Mouse (Mus musculus) embryonic facial prominence, embryonic 15.5 days (tissue): ENCODE measurements around the gene Myo5c. TPM values are rescaled to one million over a fixed set of nuclear protein-coding genes. Genes with fewer than 3 reads are reported as not detected.

Experiments
- ATAC-seq: fragments of 200-750 bp; cut with Nextera tagmentation; 2 replicates; pipeline ENCODE4 v1.8.0; 2017; ENCODE audit warnings: low read depth, moderate TSS enrichment; ENCODE audit not compliant: insufficient number of reproducible peaks, low FRiP score, low TSS enrichment
- H3K27ac ChIP-seq: fragments of 300-500 bp; sonication (generic); replicated peaks from 2 replicates; pipeline ENCODE4 v1.5.1; 2015; ENCODE audit warnings: mild to moderate bottlenecking, inconsistent platforms
- H3K27me3 ChIP-seq: fragments of 300-500 bp; sonication (generic); 2 replicates; pipeline ENCODE4 v1.6.1; 2015; ENCODE audit warnings: inconsistent platforms
- H3K36me3 ChIP-seq: fragments of 300-500 bp; sonication (generic); 2 replicates; pipeline ENCODE4 v1.6.1; 2015; ENCODE audit warnings: mild to moderate bottlenecking, inconsistent platforms
- H3K4me1 ChIP-seq: fragments of 300-500 bp; sonication (generic); 2 replicates; pipeline ENCODE4 v1.6.1; 2015; ENCODE audit warnings: inconsistent platforms
- H3K4me2 ChIP-seq: fragments of 300-500 bp; sonication (generic); replicated peaks from 2 replicates; pipeline ENCODE4 v1.6.1; 2015; ENCODE audit warnings: mild to moderate bottlenecking, inconsistent platforms
- H3K4me3 ChIP-seq: fragments of 300-500 bp; sonication (generic); replicated peaks from 2 replicates; pipeline ENCODE4 v1.5.1; 2015; ENCODE audit warnings: mild to moderate bottlenecking, inconsistent platforms
- H3K9ac ChIP-seq: fragments of 300-500 bp; sonication (generic); 2 replicates; pipeline ENCODE4 v1.6.1; 2015; ENCODE audit warnings: inconsistent platforms
- H3K9me3 ChIP-seq: fragments of 300-500 bp; sonication (generic); replicated peaks from 2 replicates; pipeline ENCODE4 v1.6.1; 2016; ENCODE audit warnings: inconsistent platforms
- WGBS: fragments of 180-500 bp; shearing (Covaris S2); methylation state at CpG from one replicate; pipeline ENCODE4 v1.1.7; 2015; 5-methylcytosine and 5-hydroxymethylcytosine counted together
- polyA plus RNA-seq: library from polyadenylated mRNA; unstranded; fragments of >200 nt; fragmentation: Nextera tagmentation; extraction: Ambion mirVana; gene quantifications from 2 replicates; pipeline ENCODE4 v1.2.1, GENCODE M21; 2015

The Myo5c gene
- polyA plus RNA-seq, 1 experiment from 2014 or later: 2.7 TPM

DNA sequence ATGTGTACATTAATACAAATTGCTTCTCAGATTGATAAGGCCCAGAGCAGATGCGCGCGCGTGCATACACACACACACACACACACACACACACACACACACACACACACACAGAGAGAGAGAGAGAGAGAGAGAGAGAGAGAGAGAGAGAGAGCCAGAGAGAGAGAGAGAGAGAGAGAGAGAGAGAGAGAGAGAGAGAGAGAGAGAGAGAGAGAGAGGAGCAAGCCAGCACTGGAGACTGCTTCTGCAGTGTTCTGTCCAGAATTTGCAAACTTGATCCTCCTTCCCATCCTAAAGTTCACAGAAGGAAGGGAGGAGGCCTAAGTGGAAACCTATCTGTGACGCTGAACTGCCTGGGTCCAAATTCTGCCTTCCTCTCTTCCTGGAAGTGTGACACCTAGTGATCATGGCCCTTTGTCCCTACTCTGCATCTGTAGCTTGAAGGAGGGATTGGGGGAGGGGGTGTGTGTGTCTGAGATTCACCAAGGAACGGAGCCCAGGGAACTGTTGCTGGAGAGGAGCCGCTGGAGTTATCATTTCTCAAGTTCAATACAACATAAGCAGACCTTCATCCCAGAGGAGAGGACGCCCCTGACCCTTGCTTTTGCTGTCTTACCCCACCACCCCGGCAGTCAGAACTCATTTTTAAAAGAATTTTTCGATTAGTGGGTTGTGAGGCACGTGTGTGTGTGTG lies 81.5 kb downstream of the Myo5c start:
- no peak for ATAC-seq
- peak overlapping the region; percentile 73 for H3K4me3 ChIP-seq
- H3K9ac ChIP-seq: no peak overlapping the region
- 39% methylated on average over 11 of the region's 11 CpGs for WGBS
- no peaks in the 10 kb centered on the region for H3K36me3 ChIP-seq
- H3K4me2 ChIP-seq: peak overlapping the region; percentile 71
- H3K27me3 ChIP-seq: no peaks in the 10 kb centered on the region
- no peaks in the 10 kb centered on the region for H3K9me3 ChIP-seq
- 0 out of 2 replicates have a peak overlapping the region, but pooled peaks have one; percentile 81 for H3K27ac ChIP-seq
- H3K4me1 ChIP-seq: peaks cover 21% of the 10 kb centered on the region

DNA sequence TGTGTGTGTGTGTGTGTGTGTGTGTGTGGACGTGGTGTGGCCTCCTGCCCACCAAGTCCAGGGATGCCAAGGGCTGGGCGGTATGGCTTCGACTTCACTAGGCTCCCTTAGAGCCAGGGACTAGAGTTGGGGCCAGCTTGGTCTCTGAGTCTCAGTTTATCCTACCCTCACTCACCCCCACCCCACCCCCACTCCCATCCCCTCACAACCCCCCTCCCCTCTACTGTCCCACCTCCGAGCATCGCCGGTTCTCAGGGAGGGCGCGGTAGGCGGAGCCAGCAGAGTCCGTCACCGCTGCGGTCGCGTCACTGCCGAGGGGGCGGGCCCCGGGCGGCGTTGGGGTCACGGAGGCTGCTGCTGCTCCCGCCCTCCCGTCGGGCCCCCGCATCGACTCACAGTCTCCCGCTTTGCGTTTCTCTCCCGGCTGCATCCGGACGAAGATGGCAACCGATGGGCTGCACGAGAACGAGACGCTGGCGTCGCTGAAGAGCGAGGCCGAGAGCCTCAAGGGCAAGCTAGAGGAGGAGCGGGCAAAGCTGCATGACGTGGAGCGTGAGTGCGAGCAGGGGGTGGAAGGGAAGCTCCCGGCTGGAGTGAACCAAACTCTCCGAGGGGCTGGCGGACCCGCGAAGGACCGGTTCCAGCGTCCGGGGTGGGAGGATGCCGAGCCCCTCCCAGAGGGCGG lies 82.2 kb downstream of the Myo5c start:
- WGBS: under 1% methylated on average over 51 of the region's 52 CpGs
- peak; percentile 88 for ATAC-seq
- H3K9me3 ChIP-seq: no peaks in the 10 kb centered on the region

DNA sequence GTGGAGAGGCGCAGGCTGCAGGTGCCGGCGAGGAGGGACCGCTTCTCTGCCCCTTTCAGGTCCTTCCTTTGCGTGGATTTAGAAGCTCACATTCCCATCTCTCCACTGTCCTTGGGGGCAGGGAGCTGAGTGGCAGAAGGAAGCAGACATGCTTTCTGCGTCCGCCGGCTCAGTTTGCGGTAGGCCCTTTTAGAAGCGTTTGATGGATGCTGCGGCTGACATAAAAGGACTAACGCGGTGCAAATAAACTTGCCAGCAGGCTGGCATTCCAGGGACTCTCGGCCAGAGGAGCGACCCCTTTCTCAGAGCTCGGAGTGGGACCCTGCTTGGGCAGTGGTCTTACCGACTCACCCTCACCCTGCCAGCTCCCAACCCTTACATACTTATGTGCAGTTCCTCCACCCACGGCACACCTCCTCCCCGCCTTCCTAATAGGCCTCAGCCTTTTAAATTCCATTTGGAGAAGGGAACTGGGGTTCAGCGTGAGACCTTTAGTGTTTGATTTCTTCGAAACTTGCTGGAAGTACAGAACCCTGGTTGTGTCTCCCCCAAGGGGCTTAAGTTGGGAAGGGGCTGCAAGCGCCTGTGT lies 82.8 kb downstream of the Myo5c start:
- Histone ChIP-seq H3K27ac (peak overlapping the region; percentile 81), H3K9me3 (no peaks in the 10 kb centered on the region), H3K36me3 (no peaks in the 10 kb centered on the region), H3K4me2 (peak overlapping the region; percentile 71), H3K4me1 (peaks cover 21% of the 10 kb centered on the region), H3K27me3 (no peaks in the 10 kb centered on the region), H3K9ac (peak overlapping the region; percentile 48), H3K4me3 (peak overlapping the region; percentile 73)
- ATAC-seq: no peak
- 4% methylated on average over 22 of the region's 22 CpGs for WGBS

More for the DNA sequence above, 82.2 kb downstream of the Myo5c start:
- peak overlapping the region; percentile 48 for H3K9ac ChIP-seq
- peak overlapping the region; percentile 73 for H3K4me3 ChIP-seq
- peak overlapping the region; percentile 71 for H3K4me2 ChIP-seq
- H3K36me3 ChIP-seq: no peaks in the 10 kb centered on the region
- peak overlapping the region; percentile 81 for H3K27ac ChIP-seq
- peaks cover 21% of the 10 kb centered on the region for H3K4me1 ChIP-seq
- no peaks in the 10 kb centered on the region for H3K27me3 ChIP-seq

DNA sequence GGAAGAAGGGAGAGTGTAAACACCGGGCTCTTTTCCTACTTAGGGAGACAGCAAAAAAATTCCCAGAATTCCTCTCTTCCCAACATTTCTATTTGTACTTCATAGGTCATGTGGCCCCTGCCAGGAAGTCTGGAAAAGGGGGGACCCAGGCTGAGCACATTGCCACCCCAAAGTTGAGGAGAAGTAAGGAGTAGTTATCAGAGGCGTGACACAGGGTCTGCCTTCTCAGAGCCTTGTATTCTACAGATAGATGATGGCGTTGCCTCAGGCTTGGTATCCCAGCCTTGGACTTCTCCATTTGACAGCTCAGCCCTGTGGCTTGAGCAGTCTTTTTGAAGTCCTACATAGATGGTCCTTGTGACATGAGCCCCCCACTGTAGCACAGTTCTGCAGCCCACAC lies 83.4 kb downstream of the Myo5c start:
- no peak overlapping the region for H3K27ac ChIP-seq
- ATAC-seq: no peak
- peak overlapping the region; percentile 71 for H3K4me2 ChIP-seq
- 60% methylated on average over 3 of the region's 3 CpGs for WGBS
- H3K9ac ChIP-seq: no peak overlapping the region
- H3K4me1 ChIP-seq: peaks cover 21% of the 10 kb centered on the region
- peak overlapping the region; percentile 73 for H3K4me3 ChIP-seq
- H3K27me3 ChIP-seq: no peaks in the 10 kb centered on the region
- H3K9me3 ChIP-seq: no peaks in the 10 kb centered on the region
- H3K36me3 ChIP-seq: no peaks in the 10 kb centered on the region

DNA sequence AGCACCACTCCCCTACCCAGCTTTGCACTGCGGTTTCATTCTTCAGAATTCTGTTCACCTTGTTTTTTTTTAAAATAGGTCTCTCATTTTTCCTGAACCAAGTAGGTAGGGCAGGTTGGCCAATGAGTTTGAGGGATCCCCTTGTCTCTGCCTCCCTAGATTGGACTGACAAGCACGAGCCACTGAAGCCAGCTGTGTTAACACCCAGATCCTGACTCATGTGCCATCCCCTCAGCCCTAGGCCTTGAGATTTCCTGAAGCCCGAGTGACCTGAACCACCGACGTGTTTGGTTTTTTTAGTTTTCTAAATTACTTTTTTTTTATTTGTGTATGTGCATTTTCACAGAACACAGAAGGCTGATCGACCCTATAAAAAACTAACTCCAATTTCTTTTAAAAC lies 85.0 kb downstream of the Myo5c start:
- Histone ChIP-seq H3K4me1 (peaks cover 21% of the 10 kb centered on the region), H3K4me3 (no peak overlapping the region), H3K9me3 (no peaks in the 10 kb centered on the region), H3K4me2 (no peak overlapping the region), H3K27me3 (no peaks in the 10 kb centered on the region), H3K36me3 (no peaks in the 10 kb centered on the region), H3K9ac (no peak overlapping the region), H3K27ac (no peak overlapping the region)
- no peak for ATAC-seq
- WGBS: 81% methylated on average over 6 of the region's 6 CpGs

DNA sequence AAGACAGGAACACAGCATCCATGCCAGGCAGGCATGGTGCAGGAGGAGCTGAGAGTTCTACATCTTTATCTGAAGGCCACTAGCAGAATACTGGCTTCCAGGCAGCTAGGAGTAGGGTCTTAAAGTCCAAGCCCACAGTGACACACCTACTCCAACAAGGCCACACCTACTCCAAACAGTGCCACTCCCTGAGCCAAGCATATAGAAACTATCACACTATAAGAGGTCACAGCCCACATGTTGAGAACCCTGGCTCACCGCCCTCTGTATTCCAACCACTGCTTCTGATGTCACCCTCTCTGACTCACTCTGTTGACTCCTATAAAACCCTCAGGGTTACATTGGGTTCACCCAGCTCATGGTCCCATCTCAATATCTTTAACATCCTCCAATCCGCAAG lies 86.4 kb downstream of the Myo5c start:
- H3K9me3 ChIP-seq: no peaks in the 10 kb centered on the region
- no peak overlapping the region for H3K4me2 ChIP-seq
- ATAC-seq: no peak
- H3K4me1 ChIP-seq: peaks cover 21% of the 10 kb centered on the region
- no peak overlapping the region for H3K27ac ChIP-seq
- H3K9ac ChIP-seq: no peak overlapping the region
- no peaks in the 10 kb centered on the region for H3K27me3 ChIP-seq
- 92% methylated on average over 2 of the region's 2 CpGs for WGBS
- no peak overlapping the region for H3K4me3 ChIP-seq
- no peaks in the 10 kb centered on the region for H3K36me3 ChIP-seq

DNA sequence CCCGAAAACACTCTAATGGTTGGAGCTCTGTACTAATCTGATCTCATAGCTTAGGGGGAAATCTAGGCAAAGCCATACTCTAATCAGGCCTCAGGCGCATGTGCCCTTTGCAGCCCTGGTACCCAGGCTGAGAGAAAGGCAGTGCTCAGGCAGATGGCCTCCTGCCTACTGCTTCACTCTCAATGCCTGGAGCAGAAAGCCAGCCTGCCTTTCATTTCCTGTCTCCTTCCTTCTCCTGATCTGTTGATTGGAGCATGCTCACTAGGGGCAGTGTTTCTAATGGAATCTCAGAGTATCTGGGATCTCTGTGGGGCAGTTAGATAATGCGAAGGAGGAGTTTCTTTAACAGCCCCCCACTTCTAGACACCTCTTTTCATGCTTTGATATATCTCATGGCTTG lies 87.5 kb downstream of the Myo5c start:
- WGBS: 55% methylated on average over 3 of the region's 3 CpGs
- H3K27ac ChIP-seq: no peak overlapping the region
- H3K4me3 ChIP-seq: no peak overlapping the region
- peaks cover 15% of the 10 kb centered on the region for H3K4me1 ChIP-seq
- no peak overlapping the region for H3K9ac ChIP-seq
- H3K36me3 ChIP-seq: no peaks in the 10 kb centered on the region
- H3K9me3 ChIP-seq: no peaks in the 10 kb centered on the region
- no peak overlapping the region for H3K4me2 ChIP-seq
- no peaks in the 10 kb centered on the region for H3K27me3 ChIP-seq
- no peak for ATAC-seq

DNA sequence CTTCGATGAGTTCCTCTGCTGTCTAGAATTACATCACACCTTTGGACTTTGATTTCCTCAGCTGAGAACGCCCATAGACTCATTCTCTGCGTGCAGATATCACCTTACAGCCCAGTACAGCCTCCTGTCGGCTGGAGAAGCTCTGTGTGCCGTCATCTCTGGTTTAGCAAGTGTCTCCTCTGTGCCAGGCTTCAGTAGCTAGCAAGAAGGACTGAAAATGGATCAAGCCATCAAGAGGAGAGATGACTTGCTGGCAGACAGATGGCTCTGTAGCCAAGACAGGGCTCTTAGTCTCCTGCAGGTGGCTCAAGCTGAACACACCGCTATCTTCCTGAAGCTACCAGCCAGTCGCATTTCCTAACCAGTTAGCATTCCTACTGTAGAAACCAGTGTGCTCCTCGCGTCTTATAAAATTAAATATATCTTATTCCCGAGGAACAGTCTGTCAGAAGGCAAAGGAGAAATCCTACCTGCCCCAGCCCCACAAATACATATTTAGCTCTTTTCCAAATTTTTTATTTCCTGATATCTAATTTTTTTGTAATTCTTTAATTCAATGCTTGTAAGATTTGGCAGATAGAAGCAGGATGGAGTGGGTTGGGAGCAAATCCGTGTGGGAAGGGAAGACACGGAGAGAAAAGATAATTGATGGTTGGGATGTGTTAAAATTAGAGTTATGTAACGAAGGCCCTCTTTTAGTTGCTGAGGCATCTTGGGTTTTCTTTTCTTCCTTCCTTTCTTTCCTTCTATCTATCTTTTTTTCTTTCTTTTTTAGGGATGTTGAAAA lies 90.5 kb downstream of the Myo5c start:
- Histone ChIP-seq H3K9me3 (no peaks in the 10 kb centered on the region), H3K27ac (no peak overlapping the region), H3K9ac (no peak overlapping the region), H3K4me2 (no peak overlapping the region), H3K4me1 (no peaks in the 10 kb centered on the region), H3K4me3 (no peak overlapping the region), H3K27me3 (no peaks in the 10 kb centered on the region), H3K36me3 (no peaks in the 10 kb centered on the region)
- 68% methylated on average over 13 of the region's 13 CpGs for WGBS
- ATAC-seq: no peak

DNA sequence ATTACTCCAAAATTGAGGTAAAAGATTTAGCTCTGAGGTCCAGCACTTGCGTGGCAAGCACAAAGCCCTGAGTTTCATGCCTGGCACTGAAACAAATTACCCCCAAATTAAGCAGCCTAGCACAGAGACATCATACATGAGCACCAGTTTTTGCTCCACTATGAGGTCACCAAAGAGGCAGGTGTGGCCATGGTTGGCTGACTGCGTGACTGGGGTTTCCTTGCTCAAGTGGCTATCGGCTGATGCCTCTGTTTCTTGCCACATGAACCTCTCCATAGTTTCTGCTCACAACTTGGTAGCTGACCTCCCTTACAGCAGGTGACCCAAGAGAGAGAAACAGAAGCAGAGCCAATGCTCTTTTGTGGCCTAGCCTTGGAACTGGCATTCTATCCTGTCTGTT lies 96.2 kb downstream of the Myo5c start:
- no peaks in the 10 kb centered on the region for H3K4me1 ChIP-seq
- ATAC-seq: no peak

DNA sequence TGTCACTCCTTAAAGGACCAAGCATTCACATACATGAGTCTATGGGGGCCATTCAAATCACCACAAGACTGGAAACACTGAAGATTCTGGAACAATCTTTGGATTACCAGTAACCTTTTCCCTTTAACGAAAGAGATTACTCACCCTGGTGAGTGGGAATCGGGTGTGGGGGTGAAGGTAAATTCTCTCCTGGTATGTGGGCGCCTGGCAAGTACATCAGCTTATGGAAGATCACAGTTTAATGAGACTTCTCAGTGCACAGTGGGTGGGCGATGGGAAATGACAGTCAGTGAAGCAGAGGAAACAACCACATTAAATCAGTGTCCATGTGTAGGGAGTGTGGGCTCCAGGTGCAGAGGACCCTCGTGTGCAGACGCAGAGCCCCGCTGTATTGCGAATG lies 99.0 kb downstream of the Myo5c start:
- no peaks in the 10 kb centered on the region for H3K27me3 ChIP-seq
- 91% methylated on average over 8 of the region's 8 CpGs for WGBS
- H3K27ac ChIP-seq: no peak overlapping the region
- no peak overlapping the region for H3K9ac ChIP-seq
- H3K4me3 ChIP-seq: no peak overlapping the region
- no peaks in the 10 kb centered on the region for H3K9me3 ChIP-seq
- H3K4me1 ChIP-seq: no peaks in the 10 kb centered on the region
- H3K4me2 ChIP-seq: no peak overlapping the region
- H3K36me3 ChIP-seq: peaks cover 40% of the 10 kb centered on the region
- no peak for ATAC-seq

More for the DNA sequence above, 96.2 kb downstream of the Myo5c start:
- 90% methylated on average over 3 of the region's 3 CpGs for WGBS
- H3K9ac ChIP-seq: no peak overlapping the region
- H3K4me2 ChIP-seq: no peak overlapping the region
- H3K36me3 ChIP-seq: peaks cover 19% of the 10 kb centered on the region; the same call in 1 of the 2 replicates
- H3K9me3 ChIP-seq: no peaks in the 10 kb centered on the region
- no peak overlapping the region for H3K27ac ChIP-seq
- H3K27me3 ChIP-seq: no peaks in the 10 kb centered on the region
- H3K4me3 ChIP-seq: no peak overlapping the region

DNA sequence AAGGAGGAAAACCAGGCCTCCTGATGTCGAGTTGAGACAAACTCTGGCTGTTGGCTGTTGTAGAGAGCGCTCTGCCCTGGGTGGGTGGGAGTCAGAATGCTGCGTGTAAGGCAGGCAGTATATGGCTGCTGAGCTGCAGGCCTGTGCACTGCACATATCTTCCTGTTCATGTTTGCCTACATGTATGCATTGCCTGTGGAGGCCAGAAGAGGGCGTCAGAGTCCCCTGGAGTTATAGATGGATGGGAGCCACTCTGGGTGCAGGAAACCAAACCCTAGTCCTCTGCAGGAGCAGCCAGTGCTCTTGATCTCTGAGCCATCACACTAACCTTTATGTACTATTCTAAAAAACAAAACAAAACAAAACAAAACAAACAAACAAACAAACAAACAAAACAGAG lies 102.6 kb downstream of the Myo5c start:
- H3K27ac ChIP-seq: no peak overlapping the region
- 82% methylated on average over 4 of the region's 4 CpGs for WGBS
- H3K27me3 ChIP-seq: no peaks in the 10 kb centered on the region
- H3K4me3 ChIP-seq: no peak overlapping the region
- no peak overlapping the region for H3K9ac ChIP-seq
- peaks cover 70% of the 10 kb centered on the region for H3K36me3 ChIP-seq
- no peak overlapping the region for H3K4me2 ChIP-seq
- H3K9me3 ChIP-seq: no peaks in the 10 kb centered on the region
- ATAC-seq: no peak
- H3K4me1 ChIP-seq: no peaks in the 10 kb centered on the region
